Mouse (Mus musculus): ENCODE results near the gene Vav1.

- TF ChIP-seq CTCF (IDR thresholded peaks at IDR 0.05; ENCODE audit: insufficient read depth, low read length): no peak
- no peak for TF ChIP-seq POLR2A (IDR thresholded peaks at IDR 0.05; ENCODE audit: borderline replicate concordance, extremely low read depth, low read depth, low read length)
Measured at GRCm38 (mm10) chr17:57286718-57287355, 7.9 kb downstream of the Vav1 start.
